Mouse (Mus musculus) ES-E14 (cell line): ENCODE data around the gene Cited4.

Experiments
- CHD2 ChIP-seq: IDR thresholded peaks from 2 replicates; pipeline ENCODE4 v1.6.1; 2014; ENCODE audit warnings: mild to moderate bottlenecking, low read depth, low read length, inconsistent platforms
- HCFC1 ChIP-seq: IDR thresholded peaks from 2 replicates; pipeline ENCODE4 v1.6.1; 2012; ENCODE audit warnings: low read length, inconsistent platforms, borderline replicate concordance; ENCODE audit not compliant: insufficient read depth
- MAFK ChIP-seq: IDR thresholded peaks from 2 replicates; pipeline ENCODE4 v1.6.1; 2014; ENCODE audit warnings: mild to moderate bottlenecking, low read depth, low read length, inconsistent platforms; ENCODE audit not compliant: insufficient read depth
- ZC3H11A ChIP-seq: IDR thresholded peaks from 2 replicates; pipeline ENCODE4 v1.6.1; 2012; ENCODE audit warnings: low read depth, mild to moderate bottlenecking, inconsistent platforms, low read length, borderline replicate concordance
- ZNF384 ChIP-seq: IDR thresholded peaks from 2 replicates; pipeline ENCODE4 v1.6.1; 2012; ENCODE audit warnings: low read depth, low read length, inconsistent platforms

DNA sequence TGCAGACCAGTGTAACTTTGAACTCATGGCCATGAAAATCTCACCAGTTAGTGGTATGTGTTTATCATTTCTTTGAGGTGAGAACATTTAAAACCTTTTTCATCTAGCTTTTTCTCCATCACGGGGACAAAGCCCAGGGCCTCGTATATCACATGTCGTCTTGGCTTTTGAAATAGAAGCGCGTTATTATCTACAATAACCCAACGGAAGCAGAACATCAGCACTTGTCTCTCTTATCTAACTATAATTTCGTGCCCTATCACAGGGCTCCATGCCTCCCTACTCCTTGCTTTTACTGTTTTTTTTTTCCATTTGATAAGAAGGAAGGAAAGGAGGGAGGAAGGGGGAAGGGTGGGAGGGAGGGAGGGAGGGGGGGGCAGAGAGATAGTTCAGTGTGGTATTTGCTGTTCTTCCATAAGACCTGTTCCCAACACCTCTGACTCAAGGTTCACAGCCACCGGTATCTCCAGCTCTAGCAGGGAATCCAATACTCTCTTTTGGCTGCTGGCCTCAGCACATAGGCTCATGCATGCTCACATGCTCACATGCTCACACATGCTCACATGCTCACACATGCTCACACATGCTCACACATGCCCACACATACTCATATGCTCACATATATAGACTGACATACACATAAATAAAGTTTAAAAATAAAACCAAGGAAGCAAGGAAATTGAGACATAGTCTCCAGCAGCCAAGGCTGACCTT, 36.0 kb upstream of the Cited4 start:
- no peak for TF ChIP-seq MAFK
- no peak for TF ChIP-seq ZC3H11A
- no peak for TF ChIP-seq HCFC1
- no peak for TF ChIP-seq CHD2
- TF ChIP-seq ZNF384 = no peak
